Mouse (Mus musculus) liver, embryonic 14.5 days (tissue): ENCODE data around the gene Dnaaf1.

Experiments used
- CTCF ChIP-seq: IDR thresholded peaks from 2 replicates; pipeline ENCODE4 v1.5.1; 2016; ENCODE audit warnings: antibody characterized with exemption, low read depth, control low read depth
- EP300 ChIP-seq: IDR thresholded peaks from 2 replicates; pipeline ENCODE4 v1.6.1; 2016; ENCODE audit warnings: antibody characterized with exemption, low read depth

GRCm38 (mm10) chr8:119555861-119556260 is 19.2 kb upstream of the Dnaaf1 start:
- no peak for TF ChIP-seq CTCF
- TF ChIP-seq EP300 = no peak
